Mouse (Mus musculus): ENCODE data around the gene Rasl11a.
"Not testable (repeated sequence)": the region's sequence is repeated elsewhere in the genome, so short reads cannot be mapped to it uniquely, and the experiment has no call there.

DNA sequence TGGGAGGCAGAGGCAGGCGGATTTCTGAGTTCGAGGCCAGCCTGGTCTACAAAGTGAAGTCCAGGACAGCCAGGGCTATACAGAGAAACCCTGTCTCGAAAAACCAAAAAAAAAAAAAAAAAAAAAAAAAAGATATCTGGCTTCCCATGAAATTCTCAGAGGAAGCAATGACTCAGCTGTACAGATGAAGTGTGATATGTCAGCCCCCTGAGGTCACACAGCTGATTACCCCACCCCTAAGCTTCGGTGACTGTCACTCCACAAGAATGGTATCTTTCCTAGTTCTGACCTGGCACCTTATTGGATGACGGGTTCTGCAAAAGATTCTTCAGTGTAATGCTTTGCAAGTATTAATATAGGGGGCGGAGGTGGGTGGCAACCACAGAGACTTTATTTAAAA is 33.0 kb downstream of the Rasl11a start:
- not testable (repeated sequence) for TF ChIP-seq POLR2A (IDR thresholded peaks at IDR 0.05; ENCODE audit: low read depth, low read length); CTCF (conservative IDR thresholded peaks at IDR 0.05; ENCODE audit: insufficient read depth, insufficient read length, low read depth, low read length)
